Mouse (Mus musculus) MEL (cell line): ENCODE data around the gene Hsd11b2. TPM values are rescaled to one million over a fixed set of nuclear protein-coding genes. Genes with fewer than 3 reads are reported as not detected.

Source experiments
- DNase-seq: peaks from one replicate; pipeline ENCODE4 v3.0.0; 2011; ENCODE audit warnings: low read depth, low spot score
- H3K27ac ChIP-seq: 2 replicates; pipeline ENCODE4 v1.5.1; 2012; ENCODE audit warnings: low read depth, mild to moderate bottlenecking, control low read depth, low read length, moderate library complexity; ENCODE audit not compliant: control insufficient read depth
- H3K27me3 ChIP-seq, 2 experiments: fragments of 150-350 bp in 1 of 2; sonication (generic) in 1 of 2; 2 replicates each; pipeline ENCODE4 v1.6.1; 2012; ENCODE audit warnings: low read length in 2 of 2, mild to moderate bottlenecking in 2 of 2, improper control_type of control experiment in 1 of 2, moderate library complexity in 1 of 2; ENCODE audit not compliant: insufficient read depth in 2 of 2, control insufficient read depth in 1 of 2
- H3K36me3 ChIP-seq, 2 experiments: 2 replicates each; pipeline ENCODE4 v1.6.1; 2012 to 2014; ENCODE audit warnings: low read length in 2 of 2, improper control_type of control experiment in 1 of 2, inconsistent platforms in 1 of 2, mild to moderate bottlenecking in 1 of 2; ENCODE audit not compliant: insufficient read depth in 2 of 2, control insufficient read depth in 1 of 2
- H3K4me1 ChIP-seq, 2 experiments: fragments of 150-350 bp in 1 of 2; sonication (generic) in 1 of 2; 2 replicates each; pipeline ENCODE4 v1.6.1; 2012; ENCODE audit warnings: low read length in 2 of 2, improper control_type of control experiment in 1 of 2, mild to moderate bottlenecking in 1 of 2; ENCODE audit not compliant: insufficient read depth in 2 of 2, control insufficient read depth in 1 of 2
- H3K4me3 ChIP-seq, 2 experiments: fragments of 150-350 bp in 1 of 2; sonication (generic) in 1 of 2; 2 replicates each; pipeline ENCODE4 v1.5.1; 2012; ENCODE audit warnings: low read depth in 2 of 2, low read length in 2 of 2, mild to moderate bottlenecking in 2 of 2, moderate library complexity in 2 of 2, control low read depth in 1 of 2, improper control_type of control experiment in 1 of 2; ENCODE audit not compliant: control insufficient read depth in 1 of 2, insufficient read depth in 1 of 2
- H3K79me2 ChIP-seq: 2 replicates; pipeline ENCODE4 v1.6.1; 2012; ENCODE audit warnings: mild to moderate bottlenecking, low read length, moderate library complexity; ENCODE audit not compliant: control insufficient read depth, poor library complexity, insufficient read depth
- H3K9ac ChIP-seq: 2 replicates; pipeline ENCODE4 v1.6.1; 2012; ENCODE audit warnings: low read depth, mild to moderate bottlenecking, control low read depth, low read length, moderate library complexity; ENCODE audit not compliant: control insufficient read depth, poor library complexity, severe bottlenecking
- H3K9me3 ChIP-seq: fragments of 150-350 bp; sonication (generic); replicated peaks from 2 replicates; pipeline ENCODE4 v1.6.1; 2012; ENCODE audit warnings: mild to moderate bottlenecking, low read length, improper control_type of control experiment, moderate library complexity; ENCODE audit not compliant: insufficient read depth
- CHD2 ChIP-seq: IDR thresholded peaks from 2 replicates; pipeline ENCODE4 v1.6.1; 2011; ENCODE audit warnings: low read length, improper control_type of control experiment
- ELF1 ChIP-seq: IDR thresholded peaks from 2 replicates; pipeline ENCODE4 v1.6.1; 2014; ENCODE audit warnings: low read depth, mild to moderate bottlenecking, inconsistent platforms, low read length, improper control_type of control experiment, moderate library complexity
- GABPA ChIP-seq: IDR thresholded peaks from 2 replicates; pipeline ENCODE4 v1.6.1; 2012; ENCODE audit warnings: low read depth, mild to moderate bottlenecking, inconsistent platforms, low read length, improper control_type of control experiment, moderate library complexity
- HCFC1 ChIP-seq: IDR thresholded peaks from 2 replicates; pipeline ENCODE4 v1.6.1; 2012; ENCODE audit warnings: low read depth, mild to moderate bottlenecking, inconsistent platforms, low read length, improper control_type of control experiment, moderate library complexity
- JUND ChIP-seq: IDR thresholded peaks from 2 replicates; pipeline ENCODE4 v1.6.1; 2011; ENCODE audit warnings: low read depth, mild to moderate bottlenecking, improper control_type of control experiment, low read length
- KAT2A ChIP-seq: conservative IDR thresholded peaks from 2 replicates; pipeline ENCODE4 v1.6.1; 2012; ENCODE audit warnings: low read depth, low read length, improper control_type of control experiment, inconsistent platforms
- MAFK ChIP-seq: IDR thresholded peaks from 2 replicates; pipeline ENCODE4 v1.6.1; 2011; ENCODE audit warnings: low read depth, mild to moderate bottlenecking, low read length, improper control_type of control experiment, borderline replicate concordance
- MAZ ChIP-seq: IDR thresholded peaks from 2 replicates; pipeline ENCODE4 v1.6.1; 2012; ENCODE audit warnings: low read depth, mild to moderate bottlenecking, inconsistent platforms, low read length, improper control_type of control experiment
- MXI1 ChIP-seq: IDR thresholded peaks from 2 replicates; pipeline ENCODE4 v1.6.1; 2011; ENCODE audit warnings: mild to moderate bottlenecking, low read depth, low read length, improper control_type of control experiment
- NRF1 ChIP-seq: IDR thresholded peaks from 2 replicates; pipeline ENCODE4 v1.6.1; 2014; ENCODE audit warnings: low read depth, mild to moderate bottlenecking, inconsistent platforms, low read length, improper control_type of control experiment, moderate library complexity; ENCODE audit not compliant: poor library complexity, insufficient read depth, severe bottlenecking
- RCOR1 ChIP-seq: IDR thresholded peaks from 2 replicates; pipeline ENCODE4 v1.6.1; 2012; ENCODE audit warnings: low read depth, mild to moderate bottlenecking, inconsistent platforms, low read length, improper control_type of control experiment
- SIN3A ChIP-seq: IDR thresholded peaks from 2 replicates; pipeline ENCODE4 v1.6.1; 2012; ENCODE audit warnings: low read length, improper control_type of control experiment, inconsistent platforms
- SMC3 ChIP-seq: IDR thresholded peaks from 2 replicates; pipeline ENCODE4 v1.6.1; 2011; ENCODE audit warnings: low read depth, low read length, improper control_type of control experiment
- TAL1 ChIP-seq: IDR thresholded peaks from 2 replicates; pipeline ENCODE4 v1.6.1; 2012; ENCODE audit warnings: mild to moderate bottlenecking, inconsistent platforms, low read length, moderate library complexity, mixed read lengths
- TBP ChIP-seq: IDR thresholded peaks from 2 replicates; pipeline ENCODE4 v1.8.0; 2011; ENCODE audit warnings: low read depth, low read length, improper control_type of control experiment
- TCF12 ChIP-seq: IDR thresholded peaks from 2 replicates; pipeline ENCODE4 v1.6.1; 2014; ENCODE audit warnings: low read depth, mild to moderate bottlenecking, inconsistent platforms, low read length, improper control_type of control experiment, moderate library complexity
- polyA plus RNA-seq, 2 experiments: library from polyadenylated mRNA; stranded (reverse) in 1 of 2; unstranded in 1 of 2; fragments of >175 nt in 1 of 2; fragments of >200 nt in 1 of 2; gene quantifications; 2 replicates each; pipeline versions ENCODE4 v1.2.1 to v1.2.4; 2012; ENCODE audit warnings: low replicate concordance in 2 of 2, low read depth in 1 of 2; ENCODE audit not compliant: insufficient read length in 2 of 2, insufficient read depth in 1 of 2, missing spikeins in 1 of 2
- total RNA-seq: library from RNA; depleted of rRNA; stranded (reverse); fragments of 300-350 nt; gene quantifications from 2 replicates; pipeline ENCODE4 v1.2.3, GENCODE M21; 2012

Gene Hsd11b2
- total and polyA plus RNA-seq, 3 experiments, result 0.27 to 2.1 TPM; not detected in 1

- no peak for DNase-seq
- Histone ChIP-seq H3K4me3 (no peak overlapping the region), H3K27ac (no peak overlapping the region), H3K9ac (no peak overlapping the region), H3K36me3 (peaks cover 0 to 4% of the 10 kb centered on the region in 2 experiments; a peak in 2 of 4 replicates), H3K79me2 (no peaks in the 10 kb centered on the region), H3K27me3 (no peaks in the 10 kb centered on the region), H3K4me1 (peaks cover 5 to 10% of the 10 kb centered on the region in 2 experiments), H3K9me3 (no peaks in the 10 kb centered on the region)
- TF ChIP-seq SMC3 (no peak), TCF12 (no peak), SIN3A (no peak), CHD2 (no peak), TAL1 (no peak), RCOR1 (no peak), MAZ (no peak), TBP (no peak), KAT2A (no peak), NRF1 (no peak), MAFK (no peak), GABPA (no peak), ELF1 (no peak), MXI1 (no peak), JUND (no peak), HCFC1 (no peak)
Observed at GRCm38 (mm10) chr8:105521995-105522769, 3.6 kb downstream of the Hsd11b2 start.

- H3K9me3 ChIP-seq, result no peaks in the 10 kb centered on the region
- no peak for TF ChIP-seq KAT2A
- H3K4me3 ChIP-seq, result no peak overlapping the region
- no peak for DNase-seq
- no peaks in the 10 kb centered on the region for H3K27me3 ChIP-seq
- no peak overlapping the region for H3K27ac ChIP-seq
- peaks cover 4 to 10% of the 10 kb centered on the region in 2 experiments for H3K4me1 ChIP-seq
- H3K36me3 ChIP-seq, result peaks cover 0 to 4% of the 10 kb centered on the region in 2 experiments; a peak in 2 of 4 replicates
- H3K79me2 ChIP-seq, result no peaks in the 10 kb centered on the region
- H3K9ac ChIP-seq, result no peak overlapping the region
Observed at GRCm38 (mm10) chr8:105522890-105523289, 4.3 kb downstream of the Hsd11b2 start.
